Mouse (Mus musculus): ENCODE results near the gene Defb45. TPM values are rescaled to one million over a fixed set of nuclear protein-coding genes. Genes with fewer than 3 reads are reported as not detected.

Defb45 gene
- polyA plus RNA-seq, 1 experiment from 2014 or later, result not detected

GRCm38 (mm10) chr2:152601275-152601960 is 2.2 kb upstream of the Defb45 start:
- no peak for ATAC-seq (replicated peaks; ENCODE audit: low FRiP score)

GRCm38 (mm10) chr2:152600076-152600475 is 877 bp upstream of the Defb45 start:
- Histone ChIP-seq H3K9me3 (ENCODE audit: control insufficient read depth, low read length) (no peaks in the 10 kb centered on the region), H3K4me2 (ENCODE audit: low read depth, low read length, severe bottlenecking) (no peak overlapping the region), H3K4me3 (ENCODE audit: low read depth, low read length) (no peak overlapping the region), H3K27ac (ENCODE audit: low read depth, low read length) (no peak overlapping the region), H3K36me3 (ENCODE audit: control insufficient read depth, insufficient read depth, low read length) (no peaks in the 10 kb centered on the region), H3K4me1 (replicated peaks; ENCODE audit: control insufficient read depth, insufficient read depth, low read length) (no peaks in the 10 kb centered on the region), H3K9ac (ENCODE audit: low read length) (no peak overlapping the region), H3K27me3 (ENCODE audit: control insufficient read depth, insufficient read depth, low read length) (no peaks in the 10 kb centered on the region)
- DNase-seq (ENCODE audit: low spot score), result no peak
- WGBS, result 94% methylated on average over 6 of the region's 6 CpGs
- ATAC-seq (replicated peaks; ENCODE audit: low FRiP score), result no peak

More at GRCm38 (mm10) chr2:152601275-152601960, 2.2 kb upstream of the Defb45 start:
- DNase-seq (ENCODE audit: low spot score), result no peak
- H3K4me2 ChIP-seq (ENCODE audit: low read depth, low read length, severe bottlenecking), result no peak overlapping the region
- H3K27ac ChIP-seq (ENCODE audit: low read depth, low read length), result no peak overlapping the region
- no peak overlapping the region for H3K4me3 ChIP-seq (ENCODE audit: low read depth, low read length)
- 73% methylated on average over 4 of the region's 4 CpGs for WGBS
- H3K27me3 ChIP-seq (ENCODE audit: control insufficient read depth, insufficient read depth, low read length), result no peaks in the 10 kb centered on the region
- H3K9ac ChIP-seq (ENCODE audit: low read length), result no peak overlapping the region
- no peaks in the 10 kb centered on the region for H3K9me3 ChIP-seq (ENCODE audit: control insufficient read depth, low read length)
- no peaks in the 10 kb centered on the region for H3K36me3 ChIP-seq (ENCODE audit: control insufficient read depth, insufficient read depth, low read length)
- no peaks in the 10 kb centered on the region for H3K4me1 ChIP-seq (replicated peaks; ENCODE audit: control insufficient read depth, insufficient read depth, low read length)

GRCm38 (mm10) chr2:152589021-152589420 is 10.2 kb downstream of the Defb45 start:
- H3K4me1 ChIP-seq (replicated peaks; ENCODE audit: control insufficient read depth, insufficient read depth, low read length), result no peaks in the 10 kb centered on the region
- no peaks in the 10 kb centered on the region for H3K27me3 ChIP-seq (ENCODE audit: control insufficient read depth, insufficient read depth, low read length)
- no peak overlapping the region for H3K9ac ChIP-seq (ENCODE audit: low read length)
- no peak overlapping the region for H3K27ac ChIP-seq (ENCODE audit: low read depth, low read length)
- 34% methylated on average over 6 of the region's 6 CpGs for WGBS
- no peak overlapping the region for H3K4me2 ChIP-seq (ENCODE audit: low read depth, low read length, severe bottlenecking)
- no peak overlapping the region for H3K4me3 ChIP-seq (ENCODE audit: low read depth, low read length)
- no peaks in the 10 kb centered on the region for H3K36me3 ChIP-seq (ENCODE audit: control insufficient read depth, insufficient read depth, low read length)
- no peaks in the 10 kb centered on the region for H3K9me3 ChIP-seq (ENCODE audit: control insufficient read depth, low read length)
- no peak for DNase-seq (ENCODE audit: low spot score)
- ATAC-seq (replicated peaks; ENCODE audit: low FRiP score), result no peak

- Histone ChIP-seq H3K4me1 (replicated peaks; ENCODE audit: control insufficient read depth, insufficient read depth, low read length) (no peaks in the 10 kb centered on the region), H3K4me3 (ENCODE audit: low read depth, low read length) (no peak overlapping the region), H3K27me3 (ENCODE audit: control insufficient read depth, insufficient read depth, low read length) (no peaks in the 10 kb centered on the region), H3K9ac (ENCODE audit: low read length) (no peak overlapping the region), H3K4me2 (ENCODE audit: low read depth, low read length, severe bottlenecking) (no peak overlapping the region), H3K27ac (ENCODE audit: low read depth, low read length) (no peak overlapping the region), H3K36me3 (ENCODE audit: control insufficient read depth, insufficient read depth, low read length) (no peaks in the 10 kb centered on the region), H3K9me3 (ENCODE audit: control insufficient read depth, low read length) (no peaks in the 10 kb centered on the region)
- DNase-seq (ENCODE audit: low spot score) (no peak), ATAC-seq (replicated peaks; ENCODE audit: low FRiP score) (no peak)
- 45% methylated on average over 2 of the region's 2 CpGs for WGBS
Observed at GRCm38 (mm10) chr2:152588450-152588849, 10.7 kb downstream of the Defb45 start.

- DNase-seq (ENCODE audit: low spot score) (no peak), ATAC-seq (replicated peaks; ENCODE audit: low FRiP score) (no peak)
- H3K9me3 ChIP-seq (ENCODE audit: control insufficient read depth, low read length), result no peaks in the 10 kb centered on the region
- no peak overlapping the region for H3K4me2 ChIP-seq (ENCODE audit: low read depth, low read length, severe bottlenecking)
- no peak overlapping the region for H3K27ac ChIP-seq (ENCODE audit: low read depth, low read length)
- no peaks in the 10 kb centered on the region for H3K4me1 ChIP-seq (replicated peaks; ENCODE audit: control insufficient read depth, insufficient read depth, low read length)
- no peak overlapping the region for H3K9ac ChIP-seq (ENCODE audit: low read length)
- 78% methylated on average over 4 of the region's 4 CpGs for WGBS
- H3K36me3 ChIP-seq (ENCODE audit: control insufficient read depth, insufficient read depth, low read length), result no peaks in the 10 kb centered on the region
- H3K27me3 ChIP-seq (ENCODE audit: control insufficient read depth, insufficient read depth, low read length), result no peaks in the 10 kb centered on the region
- H3K4me3 ChIP-seq (ENCODE audit: low read depth, low read length), result no peak overlapping the region
Observed at GRCm38 (mm10) chr2:152586926-152587560, 12.2 kb downstream of the Defb45 start.

- no peak for ATAC-seq (replicated peaks; ENCODE audit: low FRiP score)
- H3K4me3 ChIP-seq (ENCODE audit: low read depth, low read length), result no peak overlapping the region
- H3K36me3 ChIP-seq (ENCODE audit: control insufficient read depth, insufficient read depth, low read length), result no peaks in the 10 kb centered on the region
- no peaks in the 10 kb centered on the region for H3K27me3 ChIP-seq (ENCODE audit: control insufficient read depth, insufficient read depth, low read length)
- no peaks in the 10 kb centered on the region for H3K9me3 ChIP-seq (ENCODE audit: control insufficient read depth, low read length)
- 92% methylated on average over 11 of the region's 11 CpGs for whole genome bisulfite sequencing
- H3K27ac ChIP-seq (ENCODE audit: low read depth, low read length), result no peak overlapping the region
- no peak overlapping the region for H3K9ac ChIP-seq (ENCODE audit: low read length)
- no peak overlapping the region for H3K4me2 ChIP-seq (ENCODE audit: low read depth, low read length, severe bottlenecking)
- no peaks in the 10 kb centered on the region for H3K4me1 ChIP-seq (replicated peaks; ENCODE audit: control insufficient read depth, insufficient read depth, low read length)
- DNase-seq (ENCODE audit: low spot score), result no peak
Observed at GRCm38 (mm10) chr2:152580612-152581011, 18.6 kb downstream of the Defb45 start.

- ATAC-seq (replicated peaks; ENCODE audit: low FRiP score) (no peak), DNase-seq (ENCODE audit: low spot score) (no peak)
- 78% methylated on average over 7 of the region's 7 CpGs for WGBS
- Histone ChIP-seq H3K4me2 (ENCODE audit: low read depth, low read length, severe bottlenecking) (no peak within 1 kb of the TSS), H3K27ac (ENCODE audit: low read depth, low read length) (no peak within 1 kb of the TSS), H3K4me1 (replicated peaks; ENCODE audit: control insufficient read depth, insufficient read depth, low read length) (no peaks in the 10 kb centered on the region), H3K27me3 (ENCODE audit: control insufficient read depth, insufficient read depth, low read length) (no peaks in the 10 kb centered on the region), H3K9ac (ENCODE audit: low read length) (no peak within 1 kb of the TSS), H3K9me3 (ENCODE audit: control insufficient read depth, low read length) (no peaks in the 10 kb centered on the region), H3K4me3 (ENCODE audit: low read depth, low read length) (no peak within 1 kb of the TSS), H3K36me3 (ENCODE audit: control insufficient read depth, insufficient read depth, low read length) (no peaks in the 10 kb centered on the region)
Observed at GRCm38 (mm10) chr2:152580107-152580506, 19.1 kb downstream of the Defb45 start, which contains the start of gene Defb19. TSS of gene Defb19 (minus strand) at chr2:152580312.

GRCm38 (mm10) chr2:152573484-152573883 is 25.7 kb downstream of the Defb45 start:
- no peaks in the 10 kb centered on the region for H3K4me1 ChIP-seq (replicated peaks; ENCODE audit: control insufficient read depth, insufficient read depth, low read length)
- no peaks in the 10 kb centered on the region for H3K9me3 ChIP-seq (ENCODE audit: control insufficient read depth, low read length)
- H3K4me2 ChIP-seq (ENCODE audit: low read depth, low read length, severe bottlenecking), result no peak overlapping the region
- ATAC-seq (replicated peaks; ENCODE audit: low FRiP score), result no peak
- H3K36me3 ChIP-seq (ENCODE audit: control insufficient read depth, insufficient read depth, low read length), result no peaks in the 10 kb centered on the region
- DNase-seq (ENCODE audit: low spot score), result no peak
- no peak overlapping the region for H3K27ac ChIP-seq (ENCODE audit: low read depth, low read length)
- H3K9ac ChIP-seq (ENCODE audit: low read length), result no peak overlapping the region
- 94% methylated on average over 8 of the region's 8 CpGs for WGBS
- no peaks in the 10 kb centered on the region for H3K27me3 ChIP-seq (ENCODE audit: control insufficient read depth, insufficient read depth, low read length)
- H3K4me3 ChIP-seq (ENCODE audit: low read depth, low read length), result no peak overlapping the region

Measured in forebrain, embryonic 11.5 days (tissue).